Mouse (Mus musculus) 3134 (cell line): ENCODE measurements around the gene A930004D18Rik.

ENCODE experiments used
- DNase-seq: peaks from one replicate; pipeline ENCODE4 v3.0.0-alpha.2; 2011; ENCODE audit warnings: low spot score; ENCODE audit not compliant: insufficient read length; ENCODE audit errors: extremely low read depth

A930004D18Rik gene

DNA sequence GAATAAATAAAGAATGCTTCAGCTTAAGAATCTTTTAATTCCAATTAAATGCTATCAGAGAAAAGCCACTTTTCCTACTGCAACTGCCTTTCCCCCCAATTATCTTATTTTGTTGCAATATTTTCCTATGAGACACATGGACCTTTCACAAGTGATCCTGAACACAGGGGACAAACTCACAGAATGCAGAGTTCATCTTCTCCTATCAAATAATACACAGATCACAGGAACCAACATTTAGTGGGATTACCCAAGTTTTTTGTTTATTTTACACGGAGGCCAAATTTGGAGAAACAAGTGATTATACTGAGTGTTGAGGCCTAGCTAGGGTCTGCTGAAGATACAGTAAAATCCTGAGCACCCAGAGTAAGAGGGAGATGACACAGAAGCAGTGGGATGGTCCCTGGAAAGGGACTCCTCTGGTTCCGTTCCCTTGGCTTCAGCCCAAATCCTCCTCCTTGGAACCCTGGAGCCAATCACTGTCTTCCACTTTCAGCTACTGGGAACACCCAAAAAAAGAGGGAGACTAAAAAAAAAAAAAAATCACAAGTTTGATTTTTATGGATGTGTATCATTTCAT lies 16.5 kb upstream of the A930004D18Rik start:
- no peak for DNase-seq

GRCm38 (mm10) chr2:18053243-18053950 lies 15.9 kb upstream of the A930004D18Rik start:
- no peak for DNase-seq

DNA sequence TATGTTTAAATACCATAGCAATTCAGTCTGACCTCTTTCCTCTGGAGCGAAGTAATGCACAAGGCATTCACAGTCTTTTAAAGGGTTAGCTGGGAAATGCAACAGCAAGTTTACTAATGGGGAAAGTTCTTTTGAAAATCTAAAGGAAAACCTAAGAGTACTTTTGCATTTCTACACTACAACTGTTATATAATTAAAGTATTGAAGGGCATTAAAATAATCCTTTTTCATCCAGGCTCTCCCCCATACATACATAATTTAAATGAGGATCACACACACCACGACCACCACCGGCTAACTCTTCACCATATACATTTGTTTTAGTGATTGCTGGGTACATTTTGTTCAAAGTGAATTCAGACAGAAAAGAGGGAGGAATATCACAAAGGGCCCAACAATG lies 15.0 kb upstream of the A930004D18Rik start:
- DNase-seq, result no peak

- no peak for DNase-seq
Measured at GRCm38 (mm10) chr2:18051831-18052170, 14.3 kb upstream of the A930004D18Rik start.

- DNase-seq, result no peak
Measured at GRCm38 (mm10) chr2:18051026-18051830, 13.7 kb upstream of the A930004D18Rik start.

DNA sequence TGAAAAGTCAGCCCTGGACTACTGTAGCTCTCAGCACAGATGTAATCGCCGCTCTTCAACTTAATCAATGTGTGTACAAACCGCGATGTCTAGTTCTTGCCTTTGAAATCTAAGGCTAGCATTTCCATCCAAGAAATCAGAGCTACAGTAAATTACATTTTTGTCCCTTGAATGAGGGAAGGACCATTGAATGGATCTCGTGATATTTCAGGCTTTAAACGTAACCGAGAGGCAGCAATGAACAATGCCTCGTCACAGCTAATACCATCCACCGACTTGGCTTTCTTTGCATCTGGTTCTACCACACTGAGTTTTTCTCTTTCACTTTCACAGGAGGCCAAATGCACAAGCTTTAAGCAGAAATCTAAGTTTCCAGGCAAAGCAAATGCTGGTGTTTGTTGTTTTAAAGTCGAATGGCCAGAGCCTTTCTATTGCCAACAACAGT lies 13.0 kb upstream of the A930004D18Rik start:
- DNase-seq, result no peak

- no peak for DNase-seq
Measured at GRCm38 (mm10) chr2:18050018-18050417, 12.5 kb upstream of the A930004D18Rik start.

DNA sequence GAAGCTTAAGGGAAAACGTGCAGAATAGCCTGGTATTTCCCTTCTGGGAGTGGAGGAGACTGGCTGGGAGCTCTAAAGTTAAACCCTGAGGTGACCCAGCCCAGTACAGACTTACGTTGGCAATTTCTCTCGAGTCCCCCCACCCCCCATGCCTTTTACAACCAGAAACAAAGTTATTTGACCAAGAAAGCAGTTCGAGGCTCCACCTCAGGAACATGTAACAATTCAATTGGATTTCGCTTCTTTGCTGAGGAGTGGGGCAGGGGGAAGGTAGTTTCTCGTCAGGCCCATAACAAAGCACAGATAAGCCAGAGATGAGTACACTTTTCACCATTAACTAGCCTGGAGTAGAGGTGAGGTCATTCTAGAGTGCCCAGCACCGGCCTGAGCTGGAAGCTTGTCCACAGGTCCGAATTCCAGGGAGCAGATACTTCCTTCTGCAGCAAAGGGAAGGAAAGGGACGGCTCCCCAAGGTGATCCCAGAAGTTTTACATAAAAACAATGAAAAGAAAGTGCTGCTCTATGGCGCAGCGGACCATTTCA lies 11.8 kb upstream of the A930004D18Rik start:
- no peak for DNase-seq

DNA sequence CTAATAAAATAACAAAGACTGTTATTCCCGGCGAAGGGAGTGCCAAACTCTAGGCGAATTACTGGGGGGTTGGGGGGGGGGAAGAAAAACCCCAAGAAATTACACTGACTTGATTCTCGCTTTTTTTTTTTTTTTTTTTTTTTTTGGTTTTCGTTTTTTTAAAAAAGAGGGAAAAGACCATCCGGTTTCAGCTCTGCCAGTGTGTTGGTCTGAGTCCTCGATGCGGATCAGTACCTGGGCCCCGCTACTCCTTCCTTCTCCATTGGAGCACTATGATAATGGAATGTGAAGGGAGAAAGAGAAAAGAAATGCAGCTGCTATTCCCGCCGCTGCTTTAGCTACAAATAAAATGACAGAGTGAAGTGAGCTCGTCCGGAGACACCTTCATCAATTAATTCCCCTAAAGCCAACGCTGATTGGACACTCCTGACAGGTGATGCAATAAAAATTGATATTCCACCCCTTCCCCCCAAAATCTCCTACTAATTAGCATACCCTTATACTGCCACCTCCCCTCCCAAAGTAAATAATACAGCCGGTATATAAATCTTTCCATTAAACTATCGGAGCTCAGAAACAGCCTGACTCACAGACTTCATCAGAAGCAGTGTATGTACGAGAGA lies 11.0 kb upstream of the A930004D18Rik start, which contains the start of gene Skida1:
Skida1 (minus strand) TSS at position 599 of the 623 bp plus-strand sequence.
- no peak for DNase-seq

- peak; percentile 89 for DNase-seq
Measured at GRCm38 (mm10) chr2:18047646-18048452, 10.3 kb upstream of the A930004D18Rik start.

GRCm38 (mm10) chr2:18046758-18047645 lies 9.5 kb upstream of the A930004D18Rik start:
- peak; percentile 82 for DNase-seq

GRCm38 (mm10) chr2:18046186-18046585 lies 8.6 kb upstream of the A930004D18Rik start:
- DNase-seq, result no peak

DNA sequence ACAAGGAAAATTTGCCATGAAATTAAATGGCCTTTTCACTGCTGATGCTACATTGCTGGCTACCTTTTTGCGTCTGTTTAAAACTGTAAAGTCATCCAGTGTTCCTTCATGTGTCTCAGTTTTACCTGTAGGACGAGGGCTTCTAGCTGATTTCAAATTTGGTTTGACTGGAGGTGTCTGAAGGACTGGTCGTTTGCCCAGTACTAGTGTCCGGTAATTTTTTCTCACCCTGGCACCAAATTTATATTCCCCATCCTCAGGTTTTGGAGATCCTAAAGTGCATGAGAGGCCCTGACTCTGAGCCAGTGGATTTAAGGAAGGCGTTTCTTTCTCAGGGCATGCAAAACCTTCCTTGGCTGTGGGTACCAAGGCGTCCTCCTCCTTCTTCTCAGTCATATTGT lies 8.2 kb upstream of the A930004D18Rik start:
- DNase-seq, result no peak

DNA sequence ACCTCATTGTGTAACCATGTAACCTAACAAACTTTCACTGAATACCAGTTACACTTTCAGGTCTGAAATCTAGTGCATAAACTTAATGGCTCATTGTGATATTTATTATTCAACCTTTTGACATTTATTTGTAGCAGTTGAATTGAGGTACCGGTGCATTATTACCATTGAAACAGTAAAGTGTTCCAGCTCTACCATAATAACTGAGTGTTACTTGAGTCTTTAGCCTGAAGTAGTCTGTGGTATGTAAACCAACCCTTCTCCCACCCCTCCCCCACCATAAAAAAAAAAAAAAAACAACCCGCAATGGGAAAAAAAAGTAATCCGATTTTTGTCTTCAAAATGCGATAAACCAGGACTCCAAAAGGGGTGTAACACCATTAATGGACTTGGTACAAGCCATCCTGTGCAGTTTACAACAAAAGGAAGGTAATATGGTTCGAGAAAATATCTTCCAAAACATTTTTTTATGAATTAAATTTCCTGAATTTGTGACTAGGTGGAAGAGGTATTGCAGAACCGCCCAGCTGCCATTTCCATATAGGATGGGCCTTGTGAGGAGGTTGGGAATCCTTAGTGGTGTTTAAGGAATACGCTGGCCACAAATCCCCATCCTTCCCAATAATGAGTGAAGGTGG lies 7.7 kb upstream of the A930004D18Rik start:
- DNase-seq, result no peak

DNA sequence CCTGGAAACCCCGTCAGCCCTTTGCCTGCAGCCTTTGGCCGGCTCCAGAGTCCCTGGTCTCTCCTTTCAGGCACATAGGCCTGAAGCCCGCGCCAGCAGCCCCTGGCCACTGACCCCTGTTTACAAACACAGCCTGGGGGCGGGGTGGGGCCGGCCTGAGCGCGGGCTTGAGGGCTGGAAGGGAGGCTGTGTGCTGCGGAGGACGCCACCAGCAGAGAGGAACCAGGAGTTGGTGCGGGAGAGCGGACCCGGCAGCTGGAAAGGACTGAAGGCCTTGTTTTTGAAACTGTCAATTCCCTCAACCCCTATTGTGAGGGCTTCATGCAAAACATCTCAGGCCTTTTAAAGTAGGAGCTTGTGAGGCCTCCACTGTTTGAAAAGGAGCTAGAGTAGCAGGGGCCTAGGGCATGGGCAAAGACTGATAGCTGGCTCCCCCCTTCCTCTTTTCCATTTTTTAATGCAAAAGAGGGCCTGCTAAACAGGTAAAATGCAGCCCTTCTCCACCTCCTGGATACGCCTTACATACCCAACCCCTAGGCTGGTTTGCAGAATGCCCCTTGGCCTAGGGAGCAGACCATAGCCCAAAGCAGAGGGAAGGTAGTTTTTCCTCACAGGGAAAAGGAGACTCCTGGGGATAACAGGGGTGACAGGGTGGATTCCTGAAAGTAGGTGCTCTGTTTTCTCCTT lies 3.8 kb upstream of the A930004D18Rik start:
- DNase-seq, result no peak

- DNase-seq, result no peak
Measured at GRCm38 (mm10) chr2:18040347-18041160, 3.0 kb upstream of the A930004D18Rik start.
